Mouse (Mus musculus): ENCODE measurements around the gene Tst.
A peak's percentile ranks its signal among the peaks of the same experiment; 100 is the strongest.

Tst gene

GRCm38 (mm10) chr15:78429871-78430622 lies 24.3 kb upstream of the Tst start:
- DNase-seq: peak; percentile 97

- no peak for DNase-seq
Observed at GRCm38 (mm10) chr15:78429139-78429459, 23.4 kb upstream of the Tst start.

GRCm38 (mm10) chr15:78428391-78429138 lies 22.9 kb upstream of the Tst start, which contains the start of gene Kctd17:
TSS of gene Kctd17 (plus strand) at chr15:78428564.
- DNase-seq: peak; percentile 98

- no peak for DNase-seq
Observed at GRCm38 (mm10) chr15:78425230-78425629, 19.5 kb upstream of the Tst start.

GRCm38 (mm10) chr15:78424507-78424906 lies 18.8 kb upstream of the Tst start:
- DNase-seq: no peak

- peak; percentile 94 for DNase-seq
Observed at GRCm38 (mm10) chr15:78422046-78422956, 16.6 kb upstream of the Tst start.

GRCm38 (mm10) chr15:78420395-78420794 lies 14.7 kb upstream of the Tst start:
- no peak for DNase-seq

GRCm38 (mm10) chr15:78416937-78417336 lies 11.2 kb upstream of the Tst start:
- no peak for DNase-seq

GRCm38 (mm10) chr15:78414157-78414556 lies 8.4 kb upstream of the Tst start:
- DNase-seq: no peak

- DNase-seq: no peak
Observed at GRCm38 (mm10) chr15:78413719-78414117, 8.0 kb upstream of the Tst start.

- DNase-seq: no peak
Observed at GRCm38 (mm10) chr15:78413083-78413718, 7.5 kb upstream of the Tst start.

GRCm38 (mm10) chr15:78409570-78410052 lies 3.9 kb upstream of the Tst start:
- no peak for DNase-seq

- DNase-seq: peak; percentile 99
Observed at GRCm38 (mm10) chr15:78406293-78406934, 707 bp upstream of the Tst start, which contains the start of gene Mpst. TSS of gene Mpst (plus strand) at chr15:78406416.

- DNase-seq: peak; percentile 92
Observed at GRCm38 (mm10) chr15:78405098-78405497, 609 bp downstream of the Tst start.

- DNase-seq: peak; percentile 96
Observed at GRCm38 (mm10) chr15:78403896-78404295, 1.8 kb downstream of the Tst start.

- peak; percentile 93 for DNase-seq
Observed at GRCm38 (mm10) chr15:78403301-78403741, 2.4 kb downstream of the Tst start.

GRCm38 (mm10) chr15:78402423-78402822 lies 3.3 kb downstream of the Tst start:
- DNase-seq: peak; percentile 94

GRCm38 (mm10) chr15:78401921-78402320 lies 3.8 kb downstream of the Tst start:
- DNase-seq: peak; percentile 99

GRCm38 (mm10) chr15:78401345-78401744 lies 4.4 kb downstream of the Tst start:
- peak; percentile 95 for DNase-seq

- DNase-seq: no peak
Observed at GRCm38 (mm10) chr15:78395478-78395962, 10.2 kb downstream of the Tst start, which contains the start of gene Tex33. TSS of gene Tex33 (minus strand) at chr15:78395912.

GRCm38 (mm10) chr15:78390855-78391254 lies 14.9 kb downstream of the Tst start:
- no peak for DNase-seq

GRCm38 (mm10) chr15:78385564-78385963 lies 20.1 kb downstream of the Tst start:
- DNase-seq: no peak

All from heart, adult 11 months (tissue).